Mouse (Mus musculus) mouse trophoblast stem cell (cell line): Measurements from ENCODE around the gene Sema3b.

Experiments used
- in situ Hi-C, 2 experiments: fragments of 300-500 bp; cut with MseI, MboI; formaldehyde crosslinking; loops; 2 replicates in 1 of 2; 3 replicates in 1 of 2; pipeline ENCODE4 v1.15.1; 2025

Sema3b gene

GRCm38 (mm10) chr9:107612945-107613569 is 4.0 kb upstream of the Sema3b start:
- in situ Hi-C loops, result no loop called here

- in situ Hi-C loops, result no loop called here
Observed at GRCm38 (mm10) chr9:107612191-107612944, 3.3 kb upstream of the Sema3b start.

GRCm38 (mm10) chr9:107611456-107612190 is 2.6 kb upstream of the Sema3b start:
- in situ Hi-C loops, result no loop called here

- in situ Hi-C loops, result no loop called here
Observed at GRCm38 (mm10) chr9:107609433-107609830, 403 bp upstream of the Sema3b start.

- in situ Hi-C loops, result no loop called here
Observed at GRCm38 (mm10) chr9:107607653-107608245, 1.3 kb downstream of the Sema3b start.

GRCm38 (mm10) chr9:107607036-107607435 is 2.0 kb downstream of the Sema3b start:
- in situ Hi-C loops, result no loop called here

- in situ Hi-C loops, result no loop called here
Observed at GRCm38 (mm10) chr9:107606591-107606990, 2.4 kb downstream of the Sema3b start.

- in situ Hi-C loops, result no loop called here
Observed at GRCm38 (mm10) chr9:107605041-107605661, 3.9 kb downstream of the Sema3b start.

GRCm38 (mm10) chr9:107603251-107603650 is 5.8 kb downstream of the Sema3b start:
- in situ Hi-C loops, result no loop called here

- in situ Hi-C loops, result no loop called here
Observed at GRCm38 (mm10) chr9:107602068-107602648, 6.9 kb downstream of the Sema3b start.

- in situ Hi-C loops, result no loop called here
Observed at GRCm38 (mm10) chr9:107601275-107601674, 7.8 kb downstream of the Sema3b start.

GRCm38 (mm10) chr9:107600745-107601144 is 8.3 kb downstream of the Sema3b start:
- in situ Hi-C loops, result no loop called here

GRCm38 (mm10) chr9:107599842-107600241 is 9.2 kb downstream of the Sema3b start:
- in situ Hi-C loops, result no loop called here

- in situ Hi-C loops, result no loop called here
Observed at GRCm38 (mm10) chr9:107599433-107599832, 9.6 kb downstream of the Sema3b start.

GRCm38 (mm10) chr9:107598385-107598784 is 10.6 kb downstream of the Sema3b start:
- in situ Hi-C loops, result no loop called here

GRCm38 (mm10) chr9:107596619-107597569 is 12.1 kb downstream of the Sema3b start:
- in situ Hi-C loops, result no loop called here

- in situ Hi-C loops, result no loop called here
Observed at GRCm38 (mm10) chr9:107594281-107595062, 14.6 kb downstream of the Sema3b start.

- in situ Hi-C loops, result no loop called here
Observed at GRCm38 (mm10) chr9:107593101-107593976, 15.7 kb downstream of the Sema3b start.

- in situ Hi-C loops, result no loop called here
Observed at GRCm38 (mm10) chr9:107590773-107591060, 18.3 kb downstream of the Sema3b start.
